Mouse (Mus musculus): ENCODE results near the gene Rapgef5.

- TF ChIP-seq CTCF (IDR thresholded peaks at IDR 0.05; ENCODE audit: low read depth) (no peak), EP300 (optimal IDR thresholded peaks at IDR 0.05) (no peak)
Measured at GRCm38 (mm10) chr12:117725011-117725410, 208.7 kb downstream of the Rapgef5 start.

Measured in stomach, postnatal 0 days (tissue).